Mouse (Mus musculus): Measurements from ENCODE around the gene Efhd2. TPM values are rescaled to one million over a fixed set of nuclear protein-coding genes. Genes with fewer than 3 reads are reported as not detected.

Gene Efhd2
- total RNA-seq, 2 experiments from 2014 or later = 157 to 184 TPM

DNA sequence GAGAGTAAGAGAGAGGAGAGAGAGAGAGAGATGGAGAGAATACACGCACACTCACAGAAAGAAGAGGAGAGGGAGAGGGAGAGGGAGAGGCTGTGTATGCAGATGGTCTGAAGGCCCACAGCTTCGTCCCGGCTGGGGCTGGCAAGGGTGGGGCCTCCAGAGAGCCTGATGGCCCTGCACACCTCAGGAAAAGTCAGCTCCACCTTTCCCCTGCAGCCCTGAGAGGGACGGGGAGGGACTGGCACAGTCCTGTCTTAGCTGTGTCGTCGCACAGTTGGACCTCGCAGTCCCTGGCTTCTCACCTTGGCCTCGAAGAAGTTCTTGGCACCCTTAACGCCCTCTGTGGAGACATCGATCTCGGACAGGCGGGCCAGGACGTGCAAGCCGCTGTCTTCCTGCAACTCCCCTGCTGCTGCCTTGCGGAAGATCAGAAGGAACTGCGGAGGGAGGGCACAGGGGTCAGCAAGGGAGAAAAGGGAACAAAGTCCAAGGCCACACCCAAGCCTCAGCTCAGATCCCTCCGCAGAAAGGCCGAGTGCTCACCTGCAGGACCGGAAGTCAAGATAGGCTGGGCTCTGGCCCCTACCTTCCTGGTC is 14.4 kb downstream of the Efhd2 start:
- DNase-seq (ENCODE audit: low spot score in 2 of 2) = no peak

DNA sequence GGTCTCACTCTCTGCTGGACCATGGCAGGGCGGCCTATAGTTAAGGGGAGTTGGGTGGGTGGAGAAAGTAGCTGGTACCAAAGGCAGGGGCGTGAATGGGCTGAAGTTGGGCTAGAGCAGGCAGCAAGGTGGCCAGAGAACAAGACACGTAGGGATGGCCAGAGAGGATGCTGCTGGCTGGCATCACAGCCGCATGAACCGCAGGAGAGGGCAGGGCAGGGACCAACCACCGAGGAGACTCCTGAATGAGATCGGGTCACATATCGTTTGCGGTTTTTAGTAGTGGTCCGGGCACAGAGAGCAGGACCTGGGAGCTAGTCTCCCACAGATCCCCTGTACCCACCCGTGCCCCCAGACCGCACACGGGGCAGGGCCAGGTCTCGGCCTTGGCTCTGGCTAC is 15.4 kb downstream of the Efhd2 start:
- DNase-seq (ENCODE audit: low spot score in 2 of 2) = no peak

DNA sequence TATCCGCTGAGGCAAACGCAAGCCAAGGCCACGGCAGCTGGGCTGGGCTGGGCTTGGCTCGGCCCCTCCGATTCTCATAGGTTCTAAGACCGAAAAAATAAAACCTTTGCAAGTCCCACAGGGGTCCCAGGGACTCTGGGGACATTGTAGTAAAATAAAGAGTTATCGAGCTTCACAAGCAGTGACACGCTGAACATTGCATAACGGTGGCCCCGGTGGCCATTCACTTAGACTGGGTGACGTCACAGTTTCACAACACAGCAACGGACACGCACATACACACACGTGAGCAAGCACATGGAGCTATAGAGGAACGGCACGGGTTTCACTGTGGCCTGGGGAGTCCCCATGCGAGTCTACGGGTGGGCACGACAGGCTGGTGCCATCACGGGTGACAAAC is 16.2 kb downstream of the Efhd2 start:
- no peak for DNase-seq (ENCODE audit: low spot score in 2 of 2)

- peak; percentile 76 to 94 for DNase-seq (ENCODE audit: low spot score in 2 of 2)
Measured at GRCm38 (mm10) chr4:141857422-141857930, 17.2 kb downstream of the Efhd2 start.

GRCm38 (mm10) chr4:141853437-141853836 is 21.3 kb downstream of the Efhd2 start:
- no peak for DNase-seq (ENCODE audit: low spot score in 2 of 2)

DNA sequence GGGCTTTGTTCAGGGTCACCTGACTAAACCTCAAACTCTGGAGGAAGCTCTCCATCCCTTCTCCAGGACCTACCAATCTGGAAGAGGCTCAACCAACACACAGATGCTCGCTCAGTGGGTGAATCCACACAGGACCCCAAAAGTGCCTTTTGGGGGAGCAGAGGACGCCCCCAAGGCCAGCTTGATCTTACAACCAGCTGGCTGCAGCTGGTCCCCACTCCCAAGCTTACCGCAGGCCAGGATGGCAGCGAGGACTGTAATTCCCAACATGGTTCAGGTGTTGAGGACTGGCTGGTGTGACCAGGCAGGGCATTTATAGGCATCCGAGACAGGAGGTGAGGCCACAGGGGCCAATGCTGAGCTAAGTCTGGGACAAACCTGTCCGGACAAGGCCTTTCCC is 28.7 kb downstream of the Efhd2 start, which contains the start of gene Ctrc:
Gene Ctrc, minus strand, starts transcription at position 361 of the 400 bp plus-strand sequence.
- DNase-seq (ENCODE audit: low spot score in 2 of 2) = no peak

DNA sequence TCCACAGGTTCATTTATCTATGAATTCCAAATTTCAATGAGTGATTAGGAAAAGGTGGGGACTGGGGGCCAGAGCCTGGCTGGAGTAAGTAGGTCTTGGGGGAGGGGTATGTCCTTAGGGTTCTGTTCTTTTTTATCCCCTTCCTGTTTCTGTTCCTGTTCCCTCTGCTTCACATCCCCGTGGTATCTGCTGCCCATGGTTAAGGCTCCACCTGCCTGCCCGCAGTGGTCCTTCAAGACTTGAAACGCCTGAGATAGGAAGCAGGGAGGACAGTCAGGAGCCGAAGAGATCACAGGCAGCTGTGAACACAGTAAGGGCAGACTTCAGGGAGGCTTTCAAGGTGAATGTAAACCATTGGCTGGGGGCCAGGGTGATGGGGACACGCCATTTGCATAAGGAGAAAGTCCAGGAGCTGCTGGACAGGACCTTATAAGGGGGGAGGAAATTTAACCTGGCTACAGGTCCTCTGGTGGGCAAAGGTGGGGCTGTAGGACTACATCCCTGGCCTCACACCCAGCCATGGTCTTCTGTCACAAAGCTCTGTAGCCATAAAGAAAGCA is 40.1 kb downstream of the Efhd2 start:
- no peak for DNase-seq (ENCODE audit: low spot score in 2 of 2)

DNA sequence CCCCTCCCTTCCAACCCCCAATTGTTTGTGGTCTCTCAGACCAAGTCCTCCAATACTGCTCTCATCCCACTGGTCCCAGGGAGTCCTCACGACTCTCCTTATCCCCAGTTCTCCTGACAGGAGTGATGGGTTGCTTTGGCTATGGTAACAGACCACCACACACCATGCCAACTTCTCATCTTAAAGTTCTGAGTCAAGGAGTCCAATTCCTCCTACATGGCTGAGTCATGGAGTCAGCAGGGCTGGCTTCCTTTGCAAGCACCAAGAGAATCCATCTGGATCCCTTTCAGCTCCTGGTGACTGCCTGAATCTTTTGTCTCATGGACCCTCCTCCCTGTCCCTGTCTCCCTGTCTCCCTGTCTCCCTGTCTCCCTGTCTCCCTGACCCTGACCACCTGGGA is 40.8 kb downstream of the Efhd2 start:
- no peak for DNase-seq (ENCODE audit: low spot score in 2 of 2)

DNA sequence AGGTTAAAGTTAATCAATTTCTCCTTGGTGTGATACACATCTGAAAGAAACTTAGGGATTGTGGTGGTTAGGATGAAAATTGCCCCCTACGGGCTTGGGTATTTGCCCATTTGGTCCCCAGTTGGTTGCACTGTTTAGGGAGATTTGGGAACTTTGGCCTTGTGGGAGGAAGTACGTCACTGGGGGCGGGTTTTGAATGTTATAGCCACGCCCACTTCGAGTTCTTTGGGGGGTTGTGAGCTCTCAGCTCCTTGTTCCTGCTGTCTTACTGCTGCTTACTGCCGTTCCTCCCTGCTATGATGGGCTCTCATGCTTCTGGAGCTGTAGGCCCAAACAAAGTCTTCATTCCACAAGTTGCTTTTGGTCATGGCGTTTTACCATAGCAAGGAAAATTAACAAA is 43.4 kb downstream of the Efhd2 start:
- DNase-seq (ENCODE audit: low spot score in 2 of 2) = no peak

- no peak for DNase-seq (ENCODE audit: low spot score in 2 of 2)
Measured at GRCm38 (mm10) chr4:141830381-141830780, 44.3 kb downstream of the Efhd2 start.

- no peak for DNase-seq (ENCODE audit: low spot score in 2 of 2)
Measured at GRCm38 (mm10) chr4:141828177-141828576, 46.5 kb downstream of the Efhd2 start.

DNA sequence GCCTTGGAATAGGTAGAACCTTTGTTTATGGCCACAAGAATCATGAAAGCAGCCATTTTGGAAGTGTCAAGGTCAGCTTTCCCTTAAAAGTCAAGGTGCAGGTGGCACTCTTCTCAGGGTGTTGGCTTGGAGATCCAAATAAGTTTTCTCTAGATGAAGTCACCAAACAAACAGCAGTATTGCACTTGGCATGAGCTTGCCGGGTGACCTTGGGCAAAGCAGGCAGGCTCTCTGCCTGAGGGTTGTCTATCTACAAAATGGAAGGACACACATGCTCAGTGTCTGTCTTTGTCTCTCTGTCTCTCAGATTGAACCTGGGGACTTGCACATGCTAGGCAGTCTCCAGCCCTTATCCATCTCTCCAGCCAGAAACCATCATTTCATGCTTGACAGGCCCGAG is 47.3 kb downstream of the Efhd2 start:
- DNase-seq (ENCODE audit: low spot score in 2 of 2) = no peak

DNA sequence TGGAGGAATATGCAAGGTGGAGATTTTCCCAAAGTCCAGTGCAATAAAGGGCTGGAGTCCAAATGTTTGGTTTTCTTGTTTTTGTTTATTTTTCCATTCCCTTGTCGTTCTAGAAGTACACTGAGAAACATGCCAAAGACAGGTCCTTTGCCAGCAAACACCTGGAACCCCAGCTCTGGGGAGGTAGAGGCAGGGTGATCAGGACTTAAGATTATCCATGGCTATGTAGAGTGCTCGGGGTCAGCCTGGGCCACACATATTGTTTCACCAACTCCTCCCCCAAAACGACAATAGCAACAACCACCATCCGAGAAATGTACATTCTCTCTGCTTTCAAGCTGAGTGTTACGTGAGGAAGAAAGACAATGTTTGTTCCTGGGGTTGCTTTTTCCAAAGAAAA is 48.7 kb downstream of the Efhd2 start, which contains the start of gene Cela2a:
Gene Cela2a, minus strand, starts transcription at position 101 of the 400 bp plus-strand sequence.
- no peak for DNase-seq (ENCODE audit: low spot score in 2 of 2)

- DNase-seq (ENCODE audit: low spot score in 2 of 2) = no peak
Measured at GRCm38 (mm10) chr4:141822979-141823378, 51.7 kb downstream of the Efhd2 start.

- no peak for DNase-seq (ENCODE audit: low spot score in 2 of 2)
Measured at GRCm38 (mm10) chr4:141822089-141822488, 52.6 kb downstream of the Efhd2 start.

DNA sequence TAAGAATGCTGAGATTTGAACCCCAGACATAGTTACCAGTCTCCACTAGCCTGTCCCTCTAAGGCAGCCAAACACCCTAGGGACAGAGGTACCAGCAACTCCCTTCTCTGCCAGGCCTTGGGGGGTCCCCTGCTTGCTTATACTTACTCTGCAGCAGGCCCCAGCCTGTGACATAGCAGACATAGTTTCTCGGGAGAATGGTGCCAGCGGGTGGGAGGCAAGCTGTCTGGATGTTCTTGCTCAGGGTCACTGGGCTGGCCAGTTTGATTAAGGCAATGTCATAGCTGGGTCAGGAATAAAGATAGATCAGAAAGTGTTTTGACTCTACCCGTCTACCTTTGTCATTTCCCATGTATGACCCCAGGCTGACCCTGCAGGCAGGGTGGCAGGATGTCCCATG is 53.5 kb downstream of the Efhd2 start:
- no peak for DNase-seq (ENCODE audit: low spot score in 2 of 2)

GRCm38 (mm10) chr4:141819316-141819715 is 55.4 kb downstream of the Efhd2 start:
- no peak for DNase-seq (ENCODE audit: low spot score in 2 of 2)

DNA sequence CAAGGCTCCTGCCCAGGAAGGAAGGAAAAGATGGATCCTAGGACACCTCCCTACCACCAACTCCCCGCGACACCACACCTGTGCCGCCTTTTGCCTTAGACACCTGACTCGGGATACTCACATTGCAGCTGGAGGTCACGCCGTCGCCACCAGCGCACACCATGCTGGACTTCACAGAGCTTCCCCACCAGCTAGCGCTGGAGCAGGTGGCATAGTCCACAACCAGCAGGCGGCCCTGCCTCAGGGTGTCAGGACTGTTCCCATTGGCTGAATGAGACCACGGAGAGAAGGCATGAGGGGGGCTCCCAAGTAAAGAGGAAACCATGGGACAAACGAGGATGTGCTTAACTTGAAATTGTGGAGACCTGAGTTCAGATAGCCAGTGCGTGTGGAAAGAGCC is 55.9 kb downstream of the Efhd2 start:
- no peak for DNase-seq (ENCODE audit: low spot score in 2 of 2)

- no peak for DNase-seq (ENCODE audit: low spot score in 2 of 2)
Measured at GRCm38 (mm10) chr4:141817706-141818105, 57.0 kb downstream of the Efhd2 start.

GRCm38 (mm10) chr4:141816776-141817655 is 57.7 kb downstream of the Efhd2 start:
- DNase-seq (ENCODE audit: low spot score in 2 of 2) = peak; percentile 52 to 64

DNA sequence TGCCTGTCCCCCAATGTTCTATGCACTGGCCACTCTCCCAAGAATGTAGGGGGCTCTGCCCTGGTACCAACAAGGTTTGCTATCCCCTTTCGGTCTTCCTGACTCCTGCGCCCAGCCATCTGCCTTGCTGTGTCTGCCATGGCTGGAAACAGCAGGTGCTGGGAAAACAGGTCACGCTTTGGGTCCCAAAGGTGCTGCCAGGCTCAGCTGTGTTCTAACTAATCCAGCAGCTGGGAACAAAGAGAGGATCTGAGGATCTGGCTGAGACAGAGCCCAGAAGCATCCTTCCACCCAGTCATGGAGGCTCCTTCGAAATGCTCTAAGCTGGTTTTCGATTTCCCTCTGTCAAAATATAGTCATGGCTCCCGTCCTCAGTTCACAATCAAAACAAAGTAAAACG is 58.5 kb downstream of the Efhd2 start:
- no peak for DNase-seq (ENCODE audit: low spot score in 2 of 2)

DNA sequence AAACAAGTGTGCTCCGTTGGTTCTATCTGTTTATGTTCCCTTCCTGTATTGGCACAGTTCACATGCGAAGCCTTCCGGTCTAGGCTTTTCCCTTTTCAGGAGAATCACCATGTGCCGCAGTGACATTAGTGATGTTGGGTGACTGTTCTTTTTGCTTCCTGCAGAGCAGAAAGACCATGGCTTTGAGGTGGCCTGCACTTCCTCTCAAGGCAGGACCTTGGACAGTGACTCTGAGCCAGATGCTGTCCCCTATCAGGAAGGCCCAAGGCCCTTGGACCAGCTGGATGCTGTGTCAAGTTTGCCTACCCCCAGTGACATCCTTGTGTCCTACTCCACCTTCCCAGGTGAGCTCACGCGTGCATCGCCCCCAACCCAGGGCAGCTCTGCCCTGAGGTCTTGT is 63.3 kb downstream of the Efhd2 start:
- DNase-seq (ENCODE audit: low spot score in 2 of 2) = no peak
